Mouse (Mus musculus): ENCODE results near the gene B4galt5.

B4galt5 gene

GRCm38 (mm10) chr2:167274713-167275465 lies 74.1 kb downstream of the B4galt5 start:
- DNase-seq = peak in 1 of 2 experiments; percentile 3

DNA sequence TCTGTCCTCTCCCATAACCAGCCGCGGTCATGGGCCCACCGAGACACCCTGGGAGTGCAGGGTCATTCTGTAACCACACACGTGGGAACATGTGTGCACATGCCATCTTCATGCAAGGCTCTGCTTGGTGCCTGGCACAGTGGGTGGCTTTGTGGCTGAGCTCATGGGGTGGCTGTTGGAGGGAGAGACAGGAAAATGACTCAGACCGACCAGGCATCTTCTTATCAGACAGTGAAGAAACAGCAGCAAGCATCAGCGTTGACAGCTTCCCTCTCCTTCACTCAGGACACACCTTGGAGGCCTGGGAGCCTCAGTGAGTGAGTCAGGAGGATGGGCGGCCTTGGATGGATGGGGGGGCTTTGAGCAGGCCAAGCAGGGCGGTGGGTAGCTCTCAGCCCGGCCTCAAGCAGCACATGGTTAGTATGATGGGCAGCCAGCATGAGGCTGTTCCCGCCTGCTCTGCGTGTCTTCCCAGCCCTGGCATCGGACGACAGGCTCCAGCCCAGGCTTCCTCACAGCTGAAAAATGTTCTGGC lies 75.7 kb downstream of the B4galt5 start:
- DNase-seq = no peak

DNA sequence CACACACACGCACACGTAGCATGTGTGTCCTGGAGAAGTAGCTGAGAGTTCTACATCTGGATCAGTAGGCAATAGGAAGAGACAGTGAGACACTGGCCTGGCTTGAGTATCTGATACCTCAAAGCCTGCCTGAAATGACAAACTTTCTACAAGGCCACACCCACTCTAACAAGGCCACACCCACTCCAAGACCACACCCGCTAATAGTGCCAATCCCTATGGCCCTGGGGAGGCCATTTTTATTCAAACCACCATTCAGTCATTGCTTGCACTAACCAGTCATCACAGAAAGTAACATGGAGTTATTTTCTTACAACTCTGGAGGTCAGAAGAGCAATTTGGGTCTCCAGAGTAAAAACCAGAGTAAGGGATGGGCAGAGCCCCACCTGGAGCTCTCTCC lies 76.3 kb downstream of the B4galt5 start:
- peak in 1 of 2 experiments; percentile 1 for DNase-seq

DNA sequence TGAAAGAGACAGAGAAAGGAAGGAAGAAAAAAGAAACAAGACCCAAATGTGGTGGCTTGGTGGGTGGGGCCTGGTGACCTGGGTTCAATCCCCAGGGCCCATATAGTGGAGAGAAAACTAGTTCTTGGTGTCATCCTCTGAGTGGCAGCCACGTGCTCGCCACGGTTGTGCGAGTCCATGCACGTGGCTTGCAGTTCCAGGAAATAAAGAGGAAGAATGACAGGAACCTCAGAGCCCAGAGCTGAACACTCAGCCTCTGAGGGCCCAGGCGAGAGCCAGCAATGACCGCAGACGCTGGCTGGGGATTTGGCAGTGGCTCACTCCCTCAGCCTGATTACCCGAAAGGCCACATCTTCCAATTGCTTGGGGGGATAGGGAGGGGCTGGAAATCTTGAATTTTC lies 77.9 kb downstream of the B4galt5 start:
- DNase-seq = peak in 1 of 2 experiments; percentile 14

DNA sequence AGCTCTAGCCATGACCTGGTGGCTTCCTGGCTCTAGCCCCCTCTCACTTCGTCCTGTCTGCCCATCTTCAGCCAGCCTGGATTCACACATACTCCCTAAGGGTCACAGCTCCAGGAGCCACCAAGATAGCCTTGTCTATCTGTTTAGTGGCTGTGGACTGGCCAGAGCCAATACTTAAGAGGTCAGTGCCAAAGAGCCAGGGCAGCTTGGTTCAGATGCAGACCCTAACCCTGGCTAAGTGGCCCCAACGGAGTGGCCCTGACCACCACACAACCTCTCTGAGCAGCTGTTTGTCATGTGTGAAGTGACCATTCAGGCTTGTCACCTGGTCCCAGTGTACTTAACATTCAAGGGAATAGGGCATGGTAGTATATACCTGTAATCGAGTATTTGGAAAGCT lies 78.5 kb downstream of the B4galt5 start:
- DNase-seq = no peak

- DNase-seq = no peak
These were observed 80.3 kb downstream of the B4galt5 start for GRCm38 (mm10) chr2:167268721-167269120.

- no peak for DNase-seq
These were observed 80.6 kb downstream of the B4galt5 start for GRCm38 (mm10) chr2:167268411-167268690.

DNA sequence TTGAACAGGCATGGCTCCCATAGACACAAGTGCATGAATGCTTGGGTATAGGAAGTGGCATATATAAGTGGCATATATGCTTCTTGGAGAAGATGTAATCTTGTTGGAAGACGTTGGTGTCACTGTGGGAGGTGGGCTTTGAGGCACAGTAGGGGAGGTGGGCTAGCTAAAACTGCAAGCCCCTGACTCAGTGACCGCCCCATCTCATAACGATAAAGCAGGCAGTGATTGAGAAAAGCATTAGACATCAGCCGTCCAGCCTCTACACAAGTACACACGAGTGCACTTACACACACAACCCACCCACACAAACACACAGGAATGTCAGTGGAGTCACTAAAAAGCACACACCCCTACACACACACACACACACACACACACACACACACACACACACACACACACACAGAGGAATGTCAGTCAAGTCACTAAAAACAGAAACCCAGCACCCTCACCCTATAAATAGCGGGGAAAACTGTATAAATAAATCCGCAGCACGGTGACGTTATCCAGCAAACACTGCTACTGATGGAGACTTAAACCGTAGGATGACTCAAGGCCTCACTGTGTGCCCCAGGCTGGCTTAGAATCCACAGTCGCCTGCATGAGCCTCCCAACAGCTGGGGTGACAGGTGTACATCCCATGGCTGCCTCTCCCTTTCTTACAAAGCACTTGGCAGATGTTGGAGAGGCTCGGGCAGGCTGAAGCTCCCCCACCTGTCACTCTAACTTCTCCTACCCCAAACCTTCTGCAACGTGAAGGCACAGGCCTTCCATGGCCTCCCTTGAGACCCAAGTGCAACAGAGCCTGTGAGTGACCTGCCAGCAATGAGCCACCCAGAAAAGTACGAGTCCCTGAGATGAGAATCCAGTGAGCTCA lies 81.2 kb downstream of the B4galt5 start:
- no peak for DNase-seq

- no peak for DNase-seq
These were observed 82.8 kb downstream of the B4galt5 start for GRCm38 (mm10) chr2:167266231-167266630.

DNA sequence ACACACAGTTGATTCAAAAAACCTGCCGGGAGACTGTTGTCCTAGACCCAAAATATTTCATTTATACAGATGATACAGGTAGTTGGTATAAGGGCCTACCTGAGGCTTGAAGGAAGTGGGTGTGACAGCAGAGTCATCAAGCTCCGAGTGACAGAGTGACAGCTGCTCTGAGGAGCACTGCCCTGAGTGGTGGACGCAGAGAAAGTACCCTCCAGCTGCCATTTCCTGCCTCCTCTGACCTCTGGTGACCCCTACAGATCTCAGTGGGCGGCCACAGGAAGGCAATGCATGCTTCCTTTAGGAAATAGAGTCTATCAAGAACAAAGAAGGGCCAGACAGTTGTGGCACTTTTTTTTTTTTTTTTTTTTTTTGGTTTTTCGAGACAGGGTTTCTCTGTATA lies 83.2 kb downstream of the B4galt5 start:
- no peak for DNase-seq

- no peak for DNase-seq
These were observed 84.0 kb downstream of the B4galt5 start for GRCm38 (mm10) chr2:167265021-167265420.

DNA sequence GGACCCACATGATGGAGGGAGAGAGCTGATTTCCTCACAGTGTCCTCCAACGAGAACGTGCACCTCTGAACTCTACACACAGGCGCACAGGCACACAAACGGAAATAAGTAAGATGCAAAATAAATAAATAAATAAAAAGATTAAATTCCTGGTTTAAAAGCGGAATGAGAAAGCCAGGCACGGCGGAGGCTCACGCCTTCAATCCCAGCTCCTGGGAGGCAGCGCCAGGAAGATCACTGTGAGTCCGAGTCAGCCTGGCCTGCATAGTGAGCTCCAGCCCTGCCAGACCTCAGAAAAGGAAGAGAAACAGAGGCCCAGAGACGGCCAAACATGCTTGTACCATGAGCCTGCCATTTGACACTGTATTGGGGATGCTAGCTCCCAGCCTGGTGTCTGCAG lies 85.1 kb downstream of the B4galt5 start:
- DNase-seq = no peak

DNA sequence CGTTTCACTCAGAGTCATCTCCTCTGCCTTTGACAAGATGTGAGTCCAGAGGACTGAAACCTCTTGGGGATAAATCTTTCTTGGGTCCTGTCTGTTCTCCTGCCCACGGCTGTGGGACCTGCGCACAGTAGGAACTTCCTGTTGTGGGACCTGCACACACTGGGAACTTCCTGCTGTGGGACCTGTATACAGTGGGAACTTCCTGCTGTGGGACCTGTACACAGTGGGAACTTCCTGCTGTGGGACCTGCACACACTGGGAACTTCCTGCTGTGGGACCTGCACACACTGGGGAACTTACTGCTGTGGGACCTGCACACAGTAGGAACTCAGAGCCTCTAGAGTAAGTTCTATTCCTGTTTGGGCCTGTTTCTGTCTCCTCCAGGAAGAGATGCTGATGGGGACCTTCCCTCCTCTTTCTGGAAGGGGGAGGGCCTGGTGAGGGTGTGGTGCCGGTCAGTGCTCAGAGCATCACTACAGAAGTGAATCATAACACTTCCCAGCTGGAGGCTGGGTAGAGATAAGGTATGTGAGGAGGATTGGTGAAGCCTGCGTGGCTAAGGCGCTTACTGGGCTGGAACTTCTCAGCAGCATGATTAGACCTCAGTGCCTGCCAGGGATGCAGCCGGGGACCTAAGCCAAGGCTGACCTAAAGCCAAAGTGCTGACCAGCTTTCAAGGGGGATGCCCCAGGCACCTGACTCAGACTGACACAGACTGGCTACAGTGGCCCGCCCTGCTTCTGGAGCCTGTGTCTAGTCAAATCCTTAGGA lies 85.8 kb downstream of the B4galt5 start:
- no peak for DNase-seq

GRCm38 (mm10) chr2:167262433-167262832 lies 86.5 kb downstream of the B4galt5 start:
- DNase-seq = no peak

DNA sequence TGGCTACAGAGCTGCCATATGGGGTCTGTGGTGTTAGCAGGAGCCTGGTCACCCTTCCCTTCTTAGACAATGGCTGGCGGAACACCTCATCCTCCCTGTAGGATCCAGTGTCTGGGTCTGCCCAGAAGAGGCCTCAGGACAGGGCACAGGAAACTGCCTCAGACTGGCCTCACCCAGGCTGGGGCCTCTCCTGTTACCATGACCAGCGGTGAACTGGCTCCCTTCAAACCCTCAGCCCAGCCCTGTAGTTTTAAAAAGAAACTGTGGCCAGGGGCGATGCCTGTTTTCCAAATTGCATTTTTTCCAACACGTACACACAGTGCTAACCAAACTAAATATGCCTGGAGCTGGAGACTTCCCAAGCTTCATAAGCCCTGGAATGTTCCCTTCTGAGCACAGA lies 87.9 kb downstream of the B4galt5 start:
- DNase-seq = no peak

GRCm38 (mm10) chr2:167257790-167258189 lies 91.2 kb downstream of the B4galt5 start:
- no peak for DNase-seq

GRCm38 (mm10) chr2:167254808-167255207 lies 94.2 kb downstream of the B4galt5 start:
- no peak for DNase-seq

GRCm38 (mm10) chr2:167254185-167254584 lies 94.8 kb downstream of the B4galt5 start:
- no peak for DNase-seq

GRCm38 (mm10) chr2:167253476-167253875 lies 95.5 kb downstream of the B4galt5 start:
- no peak for DNase-seq

DNA sequence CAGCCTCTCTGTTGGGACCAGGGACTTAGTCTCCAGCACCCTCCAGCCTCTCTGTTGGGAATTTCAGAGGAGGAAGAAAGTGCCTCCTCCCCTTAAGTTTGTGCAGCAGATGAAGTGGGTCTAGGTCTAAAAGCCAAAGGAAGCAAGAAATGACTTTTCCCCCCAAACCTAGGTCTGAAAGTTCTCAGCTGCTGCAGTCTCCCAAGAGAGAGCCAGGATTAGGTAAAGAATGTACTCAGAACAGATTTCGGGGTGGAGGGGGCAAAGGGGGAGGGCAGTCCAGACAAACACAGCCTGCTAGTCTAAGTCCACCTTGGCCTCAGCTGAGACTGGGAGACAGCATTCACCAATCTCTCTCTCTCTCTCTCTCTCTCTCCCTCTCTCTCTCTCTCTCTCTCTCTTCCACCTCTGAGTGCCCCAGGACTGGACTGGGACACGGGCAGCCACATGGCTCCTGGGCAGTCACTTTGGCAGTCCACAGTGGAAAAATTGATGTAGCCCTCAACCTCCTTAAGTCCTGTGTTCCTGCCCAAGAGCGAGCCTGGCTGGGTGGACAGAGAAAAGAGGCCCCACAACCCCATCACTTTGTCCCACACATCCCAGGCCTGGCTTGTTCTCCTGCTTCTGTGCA lies 96.8 kb downstream of the B4galt5 start:
- DNase-seq = no peak

GRCm38 (mm10) chr2:167250736-167251337 lies 98.1 kb downstream of the B4galt5 start:
- DNase-seq = no peak

All from spleen, adult 18-20 months (tissue).